ENCODE assay signal across 25 mouse cellular contexts in genomic region chr5:64828314-64828713, GRCm38 (mm10). TPM values are rescaled to one million over a fixed set of nuclear protein-coding genes. Genes with fewer than 3 reads are reported as not detected.
DNase-seq lines count a peak whose midpoint lies in the region; ATAC-seq lines count a peak whose summit lies in the region.
"Had no signal": no experiment of that assay in that cellular context is flagged by ENCODE, and none has a peak within 500 bp of the region (broad histone marks: within the 10 kb centered on the region; RNA-seq: fewer than 3 reads in every experiment).

No protein-coding gene starts in this region.

- no peaks in the 10 kb centered on the region for H3K4me1 ChIP-seq in intestine, embryonic 14.5 days (replicated peaks; ENCODE audit: control insufficient read depth, insufficient read depth, low read length)
- H3K4me1 ChIP-seq in intestine, embryonic 15.5 days (replicated peaks), result no peaks in the 10 kb centered on the region
- H3K4me1 ChIP-seq in kidney, embryonic 16.5 days (ENCODE audit: insufficient read depth, low read length), result peaks cover 4% of the 10 kb centered on the region; the same call in 1 of the 2 replicates
- H3K4me1 ChIP-seq: embryonic facial prominence, embryonic 12.5 days; embryonic facial prominence, embryonic 15.5 days; heart, embryonic 13.5 days; hindbrain, embryonic 12.5 days; hindbrain, embryonic 15.5 days had no signal

- no peak for ATAC-seq in intestine, embryonic 14.5 days (replicated peaks; ENCODE audit: low FRiP score, low TSS enrichment, low read depth)
- ATAC-seq in intestine, embryonic 15.5 days, result no peak
- ATAC-seq in common myeloid progenitor, adult 5-6 weeks (replicated peaks; ENCODE audit: low read depth, poor library complexity, severe bottlenecking), result peak; percentile 83
- peak; percentile 79 to 83 for ATAC-seq in hematopoietic stem cell, adult 5-6 weeks (replicated peaks in 1 of 2; ENCODE audit: insufficient read depth in 1 of 2, low FRiP score in 2 of 2, low TSS enrichment in 1 of 2, low read depth in 1 of 2, poor library complexity in 2 of 2, severe bottlenecking in 2 of 2)
- ATAC-seq in kidney, embryonic 16.5 days (ENCODE audit: low FRiP score, low TSS enrichment), result no peak
- ATAC-seq: CD4-positive, CD25-positive, alpha-beta regulatory T cell, adult 4 months; forebrain, embryonic 14.5 days; forebrain, postnatal 0 days; intestine, embryonic 16.5 days had no signal

- no peak overlapping the region for H3K4me3 ChIP-seq in intestine, embryonic 14.5 days (ENCODE audit: low read depth, low read length)
- H3K4me3 ChIP-seq in intestine, embryonic 15.5 days (replicated peaks), result no peak overlapping the region
- no peak overlapping the region for H3K4me3 ChIP-seq in kidney, embryonic 16.5 days (ENCODE audit: low read length)
- H3K4me3 ChIP-seq: embryonic facial prominence, embryonic 12.5 days; embryonic facial prominence, embryonic 15.5 days; gastrocnemius, adult 2 months; heart, adult 2 months; heart, embryonic 13.5 days; hindbrain, embryonic 12.5 days; hindbrain, embryonic 15.5 days had no signal

- peaks cover 87% of the 10 kb centered on the region for H3K36me3 ChIP-seq in intestine, embryonic 14.5 days (ENCODE audit: control insufficient read depth, insufficient read depth, low read length)
- H3K36me3 ChIP-seq in intestine, embryonic 15.5 days, result peaks cover 60% of the 10 kb centered on the region
- H3K36me3 ChIP-seq in kidney, embryonic 16.5 days (ENCODE audit: insufficient read depth, low read length), result peaks cover 78% of the 10 kb centered on the region

- H3K9ac ChIP-seq in intestine, embryonic 14.5 days (ENCODE audit: low read length), result no peak overlapping the region
- H3K9ac ChIP-seq in intestine, embryonic 15.5 days, result no peak overlapping the region
- no peak overlapping the region for H3K9ac ChIP-seq in kidney, embryonic 16.5 days (replicated peaks; ENCODE audit: low read length)
- H3K9ac ChIP-seq: embryonic facial prominence, embryonic 12.5 days; embryonic facial prominence, embryonic 15.5 days; forebrain, postnatal 0 days; heart, embryonic 13.5 days; hindbrain, embryonic 12.5 days; hindbrain, embryonic 15.5 days had no signal

- H3K4me2 ChIP-seq in intestine, embryonic 14.5 days (ENCODE audit: low read length), result no peak overlapping the region
- H3K4me2 ChIP-seq in intestine, embryonic 15.5 days (replicated peaks), result no peak overlapping the region
- no peak overlapping the region for H3K4me2 ChIP-seq in kidney, embryonic 16.5 days (replicated peaks; ENCODE audit: low read depth, low read length)
- H3K4me2 ChIP-seq: embryonic facial prominence, embryonic 12.5 days; embryonic facial prominence, embryonic 15.5 days; heart, embryonic 13.5 days; hindbrain, embryonic 12.5 days; hindbrain, embryonic 15.5 days had no signal

- H3K9me3 ChIP-seq in intestine, embryonic 14.5 days (ENCODE audit: control insufficient read depth, low read length), result no peaks in the 10 kb centered on the region
- H3K9me3 ChIP-seq in intestine, embryonic 15.5 days, result no peaks in the 10 kb centered on the region
- peaks cover under 1% of the 10 kb centered on the region; the same call in 1 of the 2 replicates for H3K9me3 ChIP-seq in kidney, embryonic 16.5 days (ENCODE audit: low read length)
- H3K9me3 ChIP-seq: embryonic facial prominence, embryonic 12.5 days; embryonic facial prominence, embryonic 15.5 days; heart, embryonic 13.5 days; hindbrain, embryonic 15.5 days had no signal

- DNase-seq in intestine, embryonic 14.5 days (ENCODE audit: low spot score), result peak; percentile 46
- DNase-seq in adipocyte (ENCODE audit: low spot score), result no peak
- DNase-seq: adrenal gland, adult 8-10 months; adrenal gland, postnatal 25 days; cerebellum, adult 18-20 months; cerebellum, adult 9-10 months; cerebellum, postnatal 14 days; forebrain, postnatal 0 days; gastrocnemius, adult 2 months; gastrocnemius, postnatal 14 days; heart, adult 2 months; heart, postnatal 14 days; heart, postnatal 4 days had no signal

- no peaks in the 10 kb centered on the region for H3K27me3 ChIP-seq in intestine, embryonic 14.5 days (replicated peaks; ENCODE audit: control insufficient read depth, insufficient read depth, low read length)
- no peaks in the 10 kb centered on the region for H3K27me3 ChIP-seq in intestine, embryonic 15.5 days (replicated peaks)
- no peaks in the 10 kb centered on the region for H3K27me3 ChIP-seq in kidney, embryonic 16.5 days (ENCODE audit: insufficient read depth, low read length)
- H3K27me3 ChIP-seq: embryonic facial prominence, embryonic 12.5 days; embryonic facial prominence, embryonic 15.5 days; heart, embryonic 13.5 days; hindbrain, embryonic 12.5 days; hindbrain, embryonic 15.5 days had no signal

- H3K27ac ChIP-seq in intestine, embryonic 14.5 days (ENCODE audit: low read depth), result no peak overlapping the region
- H3K27ac ChIP-seq in intestine, embryonic 15.5 days, result no peak overlapping the region
- H3K27ac ChIP-seq in kidney, embryonic 16.5 days (ENCODE audit: low read length), result no peak overlapping the region
- H3K27ac ChIP-seq: embryonic facial prominence, embryonic 12.5 days; embryonic facial prominence, embryonic 15.5 days; gastrocnemius, adult 2 months; heart, adult 2 months; heart, embryonic 13.5 days; hindbrain, embryonic 12.5 days; hindbrain, embryonic 15.5 days had no signal

- 79% methylated on average over 9 of the region's 9 CpGs for WGBS in intestine, embryonic 14.5 days
- WGBS in intestine, embryonic 15.5 days, result 76% methylated on average over 9 of the region's 9 CpGs
- WGBS in kidney, embryonic 16.5 days, result 83% methylated on average over 9 of the region's 9 CpGs

RNA-seq across cellular contexts. Expression of gene Klf3, which starts 25.1 kb away (rescaled TPM):
- polyA plus RNA-seq in intestine, embryonic 14.5 days (2014; fragmentation: Nextera tagmentation; extraction: Ambion mirVana), result 75.2 and 88.0 TPM in 2 replicates
- polyA plus RNA-seq in intestine, embryonic 15.5 days (2015; fragmentation: Nextera tagmentation; extraction: Ambion mirVana), result 87.6 and 91.8 TPM in 2 replicates
- 19.0 and 21.5 TPM in 2 replicates for total RNA-seq in common myeloid progenitor, adult 5-6 weeks (2017)
- 22.5 and 28.1 TPM in 2 replicates for total RNA-seq in hematopoietic stem cell, adult 5-6 weeks (2017)
- 49.7 and 66.4 TPM in 2 replicates for polyA plus RNA-seq in kidney, embryonic 16.5 days (2015; fragmentation: Nextera tagmentation; extraction: Ambion mirVana)

Comparison
In these comparisons a context has a peak if more than half of its experiments do, and no peak if none do; other contexts are left out.
1. ATAC-seq: peak in common myeloid progenitor, adult 5-6 weeks (single experiment) and hematopoietic stem cell, adult 5-6 weeks (2 of 2); none in intestine, embryonic 14.5 days (single experiment), intestine, embryonic 15.5 days (single experiment) and kidney, embryonic 16.5 days (single experiment).